Mouse (Mus musculus) lung, adult 2 months (tissue): ENCODE results near the gene Gm11042.

Source experiments
- CTCF ChIP-seq: fragments of 200-500 bp; IDR thresholded peaks from 2 replicates; pipeline ENCODE4 v1.5.1; 2011; ENCODE audit warnings: mild to moderate bottlenecking, low read length, control low read depth; ENCODE audit not compliant: insufficient read depth
- POLR2A ChIP-seq: fragments of 200-500 bp; IDR thresholded peaks from 2 replicates; pipeline ENCODE4 v1.6.1; 2011; ENCODE audit warnings: low read depth, mild to moderate bottlenecking, control low read depth, low read length, borderline replicate concordance; ENCODE audit errors: extremely low read depth

- TF ChIP-seq POLR2A (no peak), CTCF (no peak)
Observed at GRCm38 (mm10) chr12:74282846-74283245, 33.3 kb downstream of the Gm11042 start.
